Mouse (Mus musculus) fibroblast of lung, adult 2 months (primary cell): ENCODE results near the gene Atxn1.

Experiments
- DNase-seq: peaks from one replicate; pipeline ENCODE4 v3.0.0-alpha.2; 2011; ENCODE audit warnings: low read depth

The Atxn1 gene

DNA sequence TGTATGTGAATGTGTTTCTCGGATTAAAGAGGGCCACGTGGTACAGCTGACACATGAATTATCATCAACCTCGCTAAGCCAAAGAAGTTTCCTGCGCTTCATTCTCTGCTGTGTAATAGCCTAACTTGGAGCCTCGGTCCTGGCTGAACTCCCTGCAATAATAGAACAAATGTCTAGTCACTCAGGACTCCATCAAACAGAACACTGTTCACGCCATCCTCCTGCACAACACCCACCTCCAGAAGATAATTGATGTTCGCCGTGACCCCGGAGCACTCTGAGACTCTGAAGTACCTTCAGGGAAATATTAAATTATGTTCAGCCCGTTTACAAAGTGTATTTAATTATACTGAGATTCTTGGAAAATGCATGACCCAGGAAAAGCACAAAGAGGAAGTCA is 70.0 kb downstream of the Atxn1 start:
- no peak for DNase-seq

DNA sequence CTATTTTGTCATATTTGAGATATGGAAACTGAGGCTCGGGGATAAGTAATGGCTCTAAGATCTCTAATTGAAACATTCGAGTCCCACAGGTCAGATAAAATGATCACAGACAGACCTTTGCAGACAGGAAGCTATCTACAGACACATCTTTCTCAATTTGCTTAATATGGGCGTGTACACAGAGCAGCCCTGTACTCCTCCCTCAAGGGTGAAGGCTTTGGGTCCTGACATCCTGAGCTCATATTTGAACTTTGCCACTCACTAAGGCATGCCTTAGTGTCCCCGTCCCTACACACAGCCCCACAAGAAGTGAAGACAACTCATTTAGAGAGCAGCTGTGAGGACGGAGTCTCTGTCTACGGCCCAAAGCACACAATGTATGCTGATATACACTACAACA is 70.6 kb downstream of the Atxn1 start:
- no peak for DNase-seq

DNA sequence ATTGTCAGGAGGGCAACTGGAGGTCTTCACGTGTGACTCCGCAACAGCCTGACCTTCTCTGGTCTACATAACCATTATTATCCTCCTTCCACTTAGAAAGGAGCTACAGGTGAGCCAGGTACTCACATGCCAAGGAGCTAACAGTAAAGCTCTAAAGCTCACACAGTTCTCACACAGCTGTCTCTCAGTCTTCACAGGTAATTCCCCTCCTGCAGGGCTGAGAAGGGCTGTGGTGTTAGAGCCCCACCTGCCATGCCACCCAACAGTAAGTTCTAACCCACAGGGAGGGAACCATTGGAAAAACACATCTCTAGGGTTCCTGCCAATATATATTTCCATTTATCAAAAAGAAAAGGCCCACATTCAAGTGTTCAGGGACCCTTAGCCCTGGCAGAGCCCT is 73.7 kb downstream of the Atxn1 start:
- DNase-seq, result no peak

DNA sequence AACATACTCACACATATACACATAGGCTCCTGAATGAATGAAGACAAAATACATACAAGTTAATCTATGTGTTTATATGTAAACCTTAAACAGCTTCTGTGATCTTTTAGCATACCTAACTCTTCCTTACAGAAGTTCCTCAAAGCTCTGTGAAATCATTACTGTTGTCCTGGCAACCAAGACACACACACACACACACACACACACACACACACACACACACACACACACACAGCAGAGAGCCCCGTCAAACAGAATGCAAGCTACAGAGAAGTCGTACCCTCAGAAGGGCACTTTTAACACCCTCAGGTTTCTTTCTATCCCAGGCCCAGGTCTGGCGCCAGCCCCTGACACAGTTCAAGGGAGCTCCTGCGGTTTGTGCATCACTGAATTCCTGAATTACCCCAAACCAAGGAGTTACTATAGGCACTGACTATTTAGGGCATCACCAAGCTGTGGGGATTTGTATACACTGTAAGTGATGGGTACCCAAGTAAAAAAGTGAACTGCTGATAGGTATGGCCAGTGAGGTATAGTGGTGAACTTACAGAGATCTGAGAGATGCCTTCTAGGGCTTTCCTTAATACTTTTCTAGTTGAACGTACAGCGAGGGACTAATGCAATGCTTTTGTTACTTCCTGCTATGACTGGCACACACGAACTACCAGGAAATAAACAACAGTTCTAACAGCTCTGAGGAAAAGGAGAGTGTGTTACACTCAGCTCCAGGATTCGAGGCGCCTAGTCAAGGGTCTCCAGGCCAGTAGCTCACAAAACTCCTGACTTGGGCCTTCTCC is 75.7 kb downstream of the Atxn1 start:
- DNase-seq, result no peak

DNA sequence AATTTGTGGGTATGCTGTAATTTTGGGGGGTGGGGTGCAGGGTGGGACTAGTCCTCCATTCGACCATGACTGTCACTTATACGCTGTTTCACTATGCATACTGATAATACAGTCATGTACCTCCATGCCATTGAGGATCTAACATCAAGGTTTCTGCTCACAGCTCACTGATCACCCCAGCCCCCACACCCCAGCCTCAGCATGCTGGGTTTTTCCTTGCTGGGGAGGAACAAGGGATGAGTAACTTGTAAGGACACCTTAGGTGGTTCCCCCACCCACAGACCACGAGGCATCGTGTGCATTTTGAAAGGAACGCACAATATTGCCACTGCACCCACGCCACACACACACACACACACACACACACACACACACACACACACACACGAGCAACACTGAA is 79.9 kb downstream of the Atxn1 start:
- no peak for DNase-seq

DNA sequence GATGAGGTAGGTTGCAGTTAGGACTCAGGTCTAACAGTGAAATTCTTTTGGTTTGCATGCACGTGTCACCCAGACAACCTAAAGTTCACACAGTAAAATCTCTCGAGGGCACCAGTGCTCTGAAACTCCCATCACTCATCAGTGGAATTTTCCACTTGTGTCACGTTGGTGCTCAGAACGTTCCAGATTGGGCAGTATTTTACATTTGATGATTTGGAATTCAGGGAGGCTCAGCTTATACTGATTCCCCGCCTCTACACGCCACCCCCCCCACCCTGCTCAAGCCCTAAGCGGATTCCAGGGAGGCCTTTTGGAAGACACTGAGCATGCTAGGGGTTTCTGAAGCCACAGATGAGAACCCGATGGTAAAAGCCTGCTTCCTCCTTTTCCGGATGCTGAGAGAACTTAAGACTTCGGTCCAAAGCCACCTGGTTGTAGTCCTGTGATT is 81.0 kb downstream of the Atxn1 start:
- no peak for DNase-seq

DNA sequence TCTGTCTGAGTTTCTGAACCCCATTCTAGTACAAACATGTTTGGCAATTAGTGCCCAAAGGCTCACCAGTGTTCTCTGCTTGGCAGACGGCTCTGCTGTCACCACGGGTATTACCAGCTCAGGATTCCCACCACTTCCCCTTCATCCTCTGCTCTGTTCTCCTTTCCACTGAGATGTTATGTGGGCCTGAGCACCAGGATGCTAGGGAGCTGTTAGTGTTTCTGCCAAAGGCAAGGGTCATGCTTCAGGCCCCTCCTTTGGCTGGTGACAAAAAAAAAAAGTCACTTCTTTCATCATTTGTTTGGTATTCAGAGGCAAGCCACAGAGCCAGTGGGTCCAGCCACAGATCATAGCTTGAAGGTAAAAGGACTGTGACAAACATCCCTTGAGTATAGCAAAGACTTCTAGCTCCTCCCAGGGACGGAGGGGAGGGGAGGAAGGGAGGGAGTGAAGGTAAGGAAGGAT is 81.8 kb downstream of the Atxn1 start:
- no peak for DNase-seq

DNA sequence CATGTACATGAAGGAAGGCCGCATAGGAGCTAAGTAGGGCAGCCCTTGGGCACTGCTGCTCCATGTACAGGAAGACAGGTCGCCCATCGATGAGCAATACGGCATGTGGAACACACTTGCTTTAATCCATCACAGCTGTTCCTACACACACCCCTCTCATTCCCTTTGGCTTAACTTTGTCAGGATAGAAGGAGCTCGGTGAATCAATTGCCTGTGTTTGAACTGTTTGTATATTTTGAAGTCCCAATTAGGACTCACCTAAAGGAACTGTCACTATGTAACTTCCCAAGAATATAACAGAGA is 84.3 kb downstream of the Atxn1 start:
- DNase-seq, result no peak

DNA sequence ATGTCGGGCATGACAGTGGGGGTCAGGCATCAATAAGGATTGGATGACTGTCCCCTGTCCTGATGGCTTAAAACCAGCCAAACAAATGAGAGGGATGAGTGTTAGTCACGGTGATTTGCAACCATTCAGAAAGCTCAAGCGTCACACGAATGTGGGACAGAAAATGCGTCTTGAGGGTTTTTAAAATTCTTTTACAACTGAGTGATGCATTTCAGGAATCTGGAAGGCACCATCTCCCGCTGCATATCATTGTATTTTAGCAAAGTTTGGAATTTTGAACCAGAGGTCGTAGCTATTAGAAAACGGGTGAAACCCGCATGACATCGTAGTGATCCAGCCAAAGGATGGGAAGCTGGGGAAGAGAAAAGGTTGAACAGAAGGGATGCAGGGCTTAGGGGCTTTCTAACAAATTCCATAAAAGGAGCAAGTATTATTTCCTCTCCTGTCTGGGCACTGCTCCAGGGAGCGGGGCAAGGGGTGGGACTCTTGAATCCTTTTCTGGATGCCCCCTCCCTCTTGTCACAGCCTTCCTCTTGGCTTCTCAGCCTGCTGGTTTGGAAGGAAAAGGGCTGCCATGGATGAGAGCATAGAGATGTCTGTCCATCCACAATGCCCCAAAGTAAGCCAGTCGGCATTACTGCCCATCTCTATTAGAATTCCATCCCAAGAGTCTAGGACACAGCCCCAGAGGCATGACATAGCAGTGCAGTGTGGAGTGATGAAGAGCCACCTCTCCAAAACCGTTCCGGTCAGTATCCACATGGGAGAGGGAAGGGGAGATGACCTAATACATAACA is 84.9 kb downstream of the Atxn1 start:
- DNase-seq, result no peak

DNA sequence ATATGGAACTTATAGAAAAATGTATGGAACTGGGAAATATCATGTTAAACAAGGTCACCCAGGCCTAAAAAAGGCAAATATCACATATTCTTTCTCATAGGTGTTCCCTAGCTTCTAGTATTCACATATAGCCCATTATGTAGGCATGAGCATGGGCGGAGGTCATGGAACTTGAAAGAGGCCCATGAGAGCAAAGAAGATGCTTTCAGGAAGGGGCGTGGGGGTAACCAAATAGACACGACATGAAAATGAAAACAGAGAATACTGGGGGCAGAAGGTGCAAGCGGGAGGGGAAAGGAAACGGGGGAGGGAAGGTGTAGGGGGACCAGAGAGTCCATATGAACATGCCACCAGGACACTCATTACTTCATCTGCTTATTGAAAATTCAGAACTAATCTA is 87.9 kb downstream of the Atxn1 start:
- no peak for DNase-seq

DNA sequence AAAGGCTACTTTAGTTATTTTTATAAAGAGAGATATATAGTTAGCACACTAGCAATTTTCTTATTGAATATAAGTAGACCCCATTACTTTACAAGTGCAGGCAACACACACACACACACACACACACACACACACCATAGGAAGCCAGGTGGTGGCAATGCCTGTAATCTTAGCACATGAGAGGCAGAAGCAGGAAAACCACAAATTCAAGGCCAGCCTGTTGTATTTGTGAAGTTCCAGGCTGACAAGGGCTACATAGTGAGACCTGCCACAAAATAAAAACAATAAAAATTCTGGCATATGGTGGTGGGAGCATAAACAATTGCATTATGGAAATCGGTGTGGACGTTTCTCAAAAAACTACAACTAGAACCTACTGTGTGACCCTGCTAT is 88.4 kb downstream of the Atxn1 start:
- DNase-seq, result no peak

DNA sequence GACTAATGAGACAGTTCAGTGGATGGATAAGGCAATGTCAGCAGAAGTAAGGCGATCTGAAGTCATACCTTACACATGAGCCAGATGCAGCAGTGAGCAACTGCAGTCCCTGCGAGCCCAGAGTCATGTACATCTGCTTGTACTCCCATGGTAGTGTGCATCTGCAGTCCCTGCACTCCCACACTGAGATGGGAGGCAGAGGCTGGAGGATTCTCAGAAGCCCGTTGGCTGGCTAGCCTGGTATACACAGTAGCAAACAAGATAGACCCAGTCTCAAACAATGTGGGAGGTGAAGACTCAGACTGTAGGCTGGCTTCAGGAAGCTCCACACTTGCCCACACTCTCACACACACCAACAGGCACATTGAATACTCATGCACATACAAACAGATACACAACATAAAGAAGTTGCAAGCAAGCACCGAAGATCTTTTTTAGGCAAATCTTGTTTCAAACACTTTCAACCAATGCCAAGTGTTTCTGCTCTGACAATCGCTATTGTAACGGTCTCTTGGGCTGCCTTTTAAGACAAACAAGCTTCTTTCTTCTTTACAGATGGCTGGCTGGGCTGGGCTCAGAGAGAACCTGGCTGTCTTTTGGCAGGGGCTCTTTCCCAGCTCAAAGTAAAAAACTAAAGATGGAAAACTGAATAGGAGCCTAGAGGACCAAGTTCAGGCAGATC is 89.0 kb downstream of the Atxn1 start:
- DNase-seq, result no peak

DNA sequence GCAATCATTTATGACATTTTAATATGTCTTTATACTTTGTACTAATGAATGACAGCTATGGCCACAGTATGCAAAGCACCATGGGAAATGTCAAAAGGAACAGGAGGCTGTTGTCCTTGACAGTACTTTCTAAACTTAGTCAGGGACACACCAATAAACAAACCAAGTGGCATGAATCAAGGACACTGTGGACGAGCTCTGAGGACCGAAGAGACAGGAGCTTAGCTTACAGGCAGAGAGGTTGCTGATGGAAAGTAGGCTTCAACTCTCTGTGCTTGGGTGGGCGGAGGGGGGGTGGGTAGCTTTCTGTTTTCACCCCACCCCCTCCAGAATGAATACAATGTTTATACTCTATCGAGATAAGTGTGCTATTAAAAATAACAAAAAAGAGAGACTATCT is 90.6 kb downstream of the Atxn1 start:
- no peak for DNase-seq

DNA sequence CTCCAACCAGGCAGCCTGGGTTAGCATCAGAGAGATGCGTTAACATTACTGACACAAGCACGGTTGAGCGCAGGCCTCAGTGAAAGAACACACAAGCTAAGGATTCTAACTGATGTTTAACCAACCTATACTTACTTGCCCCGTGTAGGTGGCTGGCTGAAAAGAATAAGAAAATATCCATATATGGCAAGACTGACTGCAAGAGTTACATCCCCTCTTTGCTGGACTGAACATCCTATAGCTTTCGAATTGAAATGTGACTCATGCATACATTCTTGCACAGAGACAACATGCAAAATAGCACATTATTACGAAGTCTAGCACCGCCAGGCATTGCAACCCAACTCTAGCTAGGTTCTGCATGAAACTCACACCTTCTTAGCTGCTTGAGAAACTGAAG is 91.8 kb downstream of the Atxn1 start:
- no peak for DNase-seq

DNA sequence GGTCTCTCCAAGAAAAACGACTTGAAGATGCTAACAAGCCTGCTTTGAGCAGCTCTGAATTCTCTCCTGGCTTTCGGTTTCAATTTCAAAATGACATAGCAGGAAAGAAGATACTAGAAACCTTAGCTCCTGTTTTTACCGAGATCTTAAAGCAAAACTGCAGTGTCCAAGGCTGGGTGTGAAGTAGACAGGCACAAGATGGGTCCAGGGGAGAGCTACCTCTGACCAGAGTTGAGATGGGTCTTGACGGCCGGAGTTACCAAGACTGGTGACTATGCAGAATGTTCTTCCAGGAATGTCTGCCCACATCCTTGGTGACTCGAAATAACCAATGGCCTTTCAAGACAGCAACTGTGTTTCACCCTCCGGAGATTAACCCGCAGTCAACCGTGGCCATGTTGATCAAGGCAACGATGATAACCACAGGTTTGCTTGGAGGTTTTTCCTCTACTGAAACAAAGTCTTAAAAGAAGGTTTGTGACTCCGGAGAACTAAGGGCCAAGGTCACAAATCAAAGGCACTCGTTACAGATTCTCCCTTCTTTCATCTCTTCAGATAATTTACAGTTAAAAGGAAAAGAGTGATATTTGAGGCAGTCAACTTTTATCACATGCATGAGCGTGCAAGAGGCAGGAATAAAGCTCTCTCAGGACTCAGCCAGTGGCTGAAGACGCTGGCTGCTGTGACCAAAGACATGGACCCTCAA is 92.6 kb downstream of the Atxn1 start:
- DNase-seq, result no peak

DNA sequence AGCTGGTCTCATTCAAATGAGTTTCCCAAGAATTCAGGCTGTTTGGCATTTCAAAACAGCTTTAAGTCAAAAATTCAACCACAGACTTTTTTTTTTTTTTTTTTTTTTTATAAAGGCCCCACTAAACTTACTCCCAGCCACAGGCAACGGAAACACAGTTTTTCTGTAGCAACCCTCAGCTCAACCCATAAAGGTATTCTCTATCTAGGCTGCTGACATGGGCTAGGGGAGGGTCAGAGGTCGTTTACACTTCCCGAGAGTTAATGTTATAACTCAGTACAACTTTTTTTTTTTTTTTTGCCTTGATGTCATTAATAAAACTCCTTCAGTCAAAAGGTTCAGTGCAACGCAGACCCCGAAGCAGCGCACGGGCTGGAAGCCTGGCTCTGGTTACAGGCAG is 93.3 kb downstream of the Atxn1 start:
- DNase-seq, result no peak

DNA sequence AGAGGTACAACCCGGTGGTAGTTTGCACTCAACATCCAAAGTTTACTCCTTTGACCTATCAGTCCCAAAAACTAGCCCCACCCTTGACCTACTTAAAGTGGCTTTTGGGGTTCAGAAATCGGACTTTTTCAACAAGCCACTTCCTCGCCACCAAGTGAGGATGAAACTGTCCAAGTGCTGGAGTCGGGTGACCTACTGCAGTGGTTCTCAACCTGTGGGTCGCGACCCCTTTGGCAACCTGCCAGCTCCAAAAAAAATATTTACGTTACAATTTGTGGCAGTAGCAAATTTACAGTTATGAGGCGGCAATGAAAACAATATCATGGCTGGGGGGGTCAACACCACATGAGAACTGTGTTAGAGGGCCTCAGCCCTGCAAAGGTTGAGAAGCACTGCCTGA is 95.9 kb downstream of the Atxn1 start:
- DNase-seq, result no peak

DNA sequence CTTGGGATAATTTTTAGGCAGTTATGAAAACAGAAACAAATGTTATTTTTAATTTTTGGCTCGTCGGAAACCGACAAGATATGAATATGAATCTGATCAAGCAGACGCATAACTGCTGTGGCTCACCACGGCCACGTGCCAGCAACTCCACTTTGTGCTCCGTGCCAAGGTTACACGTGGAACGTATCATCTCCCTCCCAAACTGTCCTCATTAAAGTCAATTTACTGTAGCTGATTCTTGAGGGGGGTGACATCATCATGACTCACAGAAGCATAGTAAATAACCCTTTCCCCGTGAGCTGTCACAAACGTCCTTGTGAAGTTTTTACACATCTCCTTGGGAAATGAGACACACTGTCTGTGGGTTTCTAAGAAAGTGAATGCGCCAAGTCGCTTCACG is 97.5 kb downstream of the Atxn1 start:
- peak; percentile 24 for DNase-seq

DNA sequence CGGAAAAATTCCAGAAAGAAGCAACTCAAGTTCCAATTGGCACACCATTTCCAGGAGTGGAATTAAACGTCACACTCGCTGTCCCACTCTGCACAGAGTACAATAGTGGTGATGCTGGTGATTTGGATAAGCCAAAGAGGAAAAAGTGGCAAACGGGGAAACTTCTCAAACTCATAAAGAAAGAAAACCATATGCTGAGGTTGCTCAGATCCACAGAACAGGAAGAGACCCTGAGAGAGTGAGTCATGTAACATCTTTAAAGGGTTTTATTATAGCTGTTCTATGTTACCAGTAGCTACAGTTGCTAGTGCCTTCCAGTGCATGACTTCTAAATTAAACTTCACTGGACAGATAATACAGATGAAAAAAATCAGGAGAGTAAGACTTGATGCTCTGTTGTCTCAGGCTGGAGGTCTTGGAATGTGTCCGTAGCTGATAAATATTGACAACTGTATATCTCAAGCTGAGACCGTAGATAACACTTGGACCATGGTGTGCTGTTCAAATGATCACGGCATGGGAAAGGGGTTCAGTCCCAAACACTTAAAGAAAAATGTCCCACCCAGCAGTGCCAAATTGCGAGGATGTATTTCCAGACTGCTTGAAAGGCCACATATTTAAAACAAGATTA is 98.1 kb downstream of the Atxn1 start:
- no peak for DNase-seq

DNA sequence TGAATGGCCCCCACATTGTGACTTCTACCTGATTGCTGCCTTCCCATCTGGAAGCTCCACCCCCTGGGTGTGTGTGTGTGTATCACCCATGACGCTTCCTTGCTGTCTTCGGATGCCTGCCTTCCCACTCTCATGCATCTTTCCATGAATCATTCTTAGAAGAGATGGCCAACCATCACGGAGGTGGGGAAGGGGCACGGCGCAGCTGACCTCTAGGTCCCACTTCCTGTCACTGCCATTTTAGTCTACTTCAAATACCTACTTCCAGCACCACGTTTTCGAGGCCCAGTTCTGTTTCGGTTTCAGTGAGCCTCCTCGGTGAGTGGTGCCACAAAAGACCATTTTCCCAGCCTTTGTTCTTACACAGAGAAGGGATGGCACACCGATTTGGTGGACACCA is 99.2 kb downstream of the Atxn1 start:
- DNase-seq, result no peak

DNA sequence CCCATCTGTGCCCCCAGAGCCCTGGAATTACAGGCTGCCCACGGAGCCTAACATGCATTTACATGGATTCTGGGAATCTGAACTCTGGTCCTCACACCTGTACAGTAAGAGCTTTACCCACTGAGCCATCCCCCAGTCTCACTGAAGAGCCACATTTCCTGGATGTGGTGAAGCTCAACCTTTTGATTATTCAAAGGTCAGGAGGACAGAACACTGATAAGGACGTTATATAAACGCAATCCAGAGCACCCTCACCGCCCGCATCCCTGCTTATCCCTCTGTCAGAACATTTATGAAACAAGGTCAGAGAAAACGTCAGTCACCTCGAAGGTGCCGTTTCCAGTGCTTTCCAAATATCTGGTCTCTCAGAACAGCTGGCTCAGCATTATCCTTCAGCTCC is 101.0 kb downstream of the Atxn1 start:
- DNase-seq, result no peak
